Mouse (Mus musculus): Measurements from ENCODE around the gene Svep1. TPM values are rescaled to one million over a fixed set of nuclear protein-coding genes. Genes with fewer than 3 reads are reported as not detected.
A peak's percentile ranks its signal among the peaks of the same experiment; 100 is the strongest.

Svep1 gene
- total RNA-seq (2014; fragmentation: Nextera tagmentation): not detected in 2 replicates
- total RNA-seq (2017): not detected in 2 replicates

GRCm38 (mm10) chr4:58206115-58206945, at the start of gene Svep1:
TSS of gene Svep1 (minus strand) at chr4:58206859.
- no peak for ATAC-seq (replicated peaks; ENCODE audit: low FRiP score, low TSS enrichment, poor library complexity, severe bottlenecking)

GRCm38 (mm10) chr4:58253410-58253809, 46.8 kb upstream of the Svep1 start:
- no peak for ATAC-seq (replicated peaks; ENCODE audit: low FRiP score, low TSS enrichment, poor library complexity, severe bottlenecking)

GRCm38 (mm10) chr4:58252381-58252780, 45.7 kb upstream of the Svep1 start:
- no peak for ATAC-seq (replicated peaks; ENCODE audit: low FRiP score, low TSS enrichment, poor library complexity, severe bottlenecking)

DNA sequence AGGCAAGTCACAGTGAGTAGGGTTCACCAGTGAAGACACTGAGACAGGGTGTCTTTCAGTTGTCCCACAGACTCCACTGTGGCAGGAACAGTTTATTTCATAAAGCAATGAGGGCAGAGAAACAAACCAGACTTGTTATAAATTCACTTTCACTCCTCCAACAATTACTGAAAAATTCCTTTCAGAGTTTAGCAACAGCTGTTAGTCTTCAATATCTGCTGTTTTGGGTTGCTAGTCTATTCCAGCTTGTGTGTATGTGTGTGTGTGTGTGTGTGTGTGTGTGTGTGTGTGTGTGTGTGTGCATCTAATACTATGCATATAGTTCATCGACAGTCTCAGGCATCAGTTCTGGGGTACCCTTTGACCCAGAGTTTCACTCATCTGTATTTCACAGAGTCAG, 38.9 kb upstream of the Svep1 start:
- ATAC-seq (replicated peaks; ENCODE audit: low FRiP score, low TSS enrichment, poor library complexity, severe bottlenecking): no peak

DNA sequence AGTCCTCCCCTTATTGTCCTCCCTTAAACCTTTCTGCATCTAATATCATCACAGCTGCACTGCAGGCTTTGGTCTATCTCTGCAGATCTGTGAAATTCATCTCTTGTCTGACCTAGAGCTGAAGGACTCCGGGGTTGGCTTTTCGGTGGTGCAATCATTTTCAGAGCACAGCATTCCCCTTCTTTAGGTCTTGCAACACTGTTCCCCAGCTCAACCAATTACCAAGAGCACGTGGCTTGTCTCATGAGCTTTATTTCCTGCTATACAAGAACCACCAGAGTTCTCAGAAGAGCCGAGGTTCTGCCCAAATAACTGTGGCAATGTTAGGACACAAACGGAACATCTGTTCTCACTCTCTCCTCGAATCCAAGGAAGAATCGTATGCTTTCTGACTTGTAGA, 33.8 kb upstream of the Svep1 start:
- ATAC-seq (replicated peaks; ENCODE audit: low FRiP score, low TSS enrichment, poor library complexity, severe bottlenecking): no peak

DNA sequence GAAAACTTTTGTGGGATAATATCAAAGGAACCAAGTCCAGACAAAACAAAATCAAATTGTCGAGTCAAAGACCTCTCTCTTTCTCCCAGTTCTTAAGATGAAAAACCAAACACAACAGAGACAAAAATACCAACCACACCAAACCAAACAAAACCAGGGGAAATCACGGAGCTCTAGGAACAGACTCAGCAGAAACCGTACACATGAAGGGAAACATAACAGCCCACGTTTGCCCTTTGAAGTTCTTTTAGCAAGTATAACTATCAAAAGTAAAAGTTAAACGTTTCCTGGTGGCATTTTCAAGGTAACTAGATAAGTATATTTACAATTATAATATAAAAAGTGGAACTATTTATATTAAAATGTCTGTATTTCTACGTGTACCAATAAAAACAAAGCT, 29.2 kb upstream of the Svep1 start:
- ATAC-seq (replicated peaks; ENCODE audit: low FRiP score, low TSS enrichment, poor library complexity, severe bottlenecking): no peak

DNA sequence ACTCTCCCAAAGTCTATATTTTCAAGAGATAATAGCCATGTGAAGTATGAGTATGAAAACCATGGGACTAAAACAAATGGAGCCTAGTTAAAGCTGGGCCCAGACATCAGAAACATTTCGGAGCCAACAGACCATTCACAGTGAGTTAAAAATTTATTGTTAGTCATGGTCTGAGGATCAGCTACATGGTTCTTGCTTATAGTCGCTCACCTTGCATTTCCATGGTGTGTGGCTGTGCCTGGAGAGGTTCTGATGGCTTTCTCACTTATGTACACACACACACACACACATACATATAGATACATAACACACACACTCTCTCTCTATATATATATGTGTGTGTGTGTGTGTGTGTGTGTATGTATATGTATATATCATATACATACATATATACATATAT, 16.8 kb upstream of the Svep1 start:
- ATAC-seq (replicated peaks; ENCODE audit: low FRiP score, low TSS enrichment, poor library complexity, severe bottlenecking): no peak

- ATAC-seq (replicated peaks; ENCODE audit: low FRiP score, low TSS enrichment, poor library complexity, severe bottlenecking): peak; percentile 98
Observed at GRCm38 (mm10) chr4:58211374-58211773, 4.7 kb upstream of the Svep1 start.

DNA sequence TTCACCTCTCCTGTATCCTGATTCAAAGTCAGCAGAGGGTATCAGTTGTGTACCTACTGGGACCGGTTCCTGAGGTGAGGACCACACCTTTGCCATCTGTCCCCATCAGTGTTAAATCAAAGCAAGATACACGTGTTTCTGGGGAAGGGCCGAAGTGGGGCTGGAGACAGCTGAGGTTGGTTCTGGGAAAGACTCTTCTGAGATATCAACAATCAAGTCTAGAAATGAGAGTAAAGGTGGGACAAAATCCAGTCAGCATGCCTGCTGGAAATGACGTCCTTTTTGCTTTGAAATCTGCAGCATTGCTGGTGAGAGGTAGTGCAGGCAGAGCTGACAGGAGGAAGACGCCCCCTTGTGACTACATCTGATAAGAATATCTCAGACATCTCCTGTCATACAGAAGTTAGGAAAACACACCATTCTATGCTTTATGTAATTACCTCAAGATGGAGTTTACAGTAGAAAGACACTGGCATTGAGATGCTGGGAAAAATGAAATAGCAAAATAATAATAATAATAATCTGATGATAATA, 4.0 kb upstream of the Svep1 start:
- ATAC-seq (replicated peaks; ENCODE audit: low FRiP score, low TSS enrichment, poor library complexity, severe bottlenecking): no peak

- no peak for ATAC-seq (replicated peaks; ENCODE audit: low FRiP score, low TSS enrichment, poor library complexity, severe bottlenecking)
Observed at GRCm38 (mm10) chr4:58205750-58206114, 927 bp downstream of the Svep1 start.

GRCm38 (mm10) chr4:58201703-58202102, 5.0 kb downstream of the Svep1 start:
- no peak for ATAC-seq (replicated peaks; ENCODE audit: low FRiP score, low TSS enrichment, poor library complexity, severe bottlenecking)

GRCm38 (mm10) chr4:58200826-58201225, 5.8 kb downstream of the Svep1 start:
- ATAC-seq (replicated peaks; ENCODE audit: low FRiP score, low TSS enrichment, poor library complexity, severe bottlenecking): no peak

- ATAC-seq (replicated peaks; ENCODE audit: low FRiP score, low TSS enrichment, poor library complexity, severe bottlenecking): no peak
Observed at GRCm38 (mm10) chr4:58197230-58197629, 9.4 kb downstream of the Svep1 start.

DNA sequence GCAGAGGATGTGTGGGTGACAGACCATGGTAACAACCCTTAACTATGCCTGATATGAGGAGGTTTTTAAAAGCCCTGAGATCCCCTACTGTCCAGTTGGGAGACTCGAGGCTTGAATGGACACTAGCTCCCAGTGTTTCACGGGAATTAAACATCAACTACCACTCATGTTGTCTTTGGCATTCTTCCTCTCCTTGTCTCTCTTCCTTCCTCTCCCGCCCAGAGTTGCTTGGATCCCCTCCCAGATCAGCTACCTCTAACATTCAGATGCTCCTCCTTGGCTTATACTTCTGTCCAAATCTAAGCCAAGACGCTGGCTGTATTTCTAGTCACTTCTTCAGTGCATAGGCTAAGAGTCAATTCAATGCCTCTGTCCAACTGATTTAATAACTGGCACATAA, 9.9 kb downstream of the Svep1 start:
- no peak for ATAC-seq (replicated peaks; ENCODE audit: low FRiP score, low TSS enrichment, poor library complexity, severe bottlenecking)

DNA sequence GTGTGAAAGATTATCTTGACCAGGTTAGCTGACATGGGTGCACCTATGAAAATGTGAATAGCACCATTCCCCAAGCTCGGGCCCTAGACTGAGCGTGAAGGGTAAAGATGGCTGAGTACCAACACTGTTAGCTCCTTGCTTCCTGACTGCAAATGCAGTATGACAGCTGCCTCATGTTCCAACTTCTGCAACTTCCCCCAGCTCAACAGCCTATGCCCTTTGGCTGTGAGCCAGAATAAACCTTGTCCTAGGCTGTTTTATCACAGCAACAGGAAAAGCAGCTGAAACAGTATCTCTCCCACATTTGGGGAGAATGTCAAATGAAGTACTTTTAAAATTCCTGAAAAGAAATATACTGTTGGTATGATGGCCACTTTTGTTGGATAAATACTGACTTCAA, 10.7 kb downstream of the Svep1 start:
- no peak for ATAC-seq (replicated peaks; ENCODE audit: low FRiP score, low TSS enrichment, poor library complexity, severe bottlenecking)

DNA sequence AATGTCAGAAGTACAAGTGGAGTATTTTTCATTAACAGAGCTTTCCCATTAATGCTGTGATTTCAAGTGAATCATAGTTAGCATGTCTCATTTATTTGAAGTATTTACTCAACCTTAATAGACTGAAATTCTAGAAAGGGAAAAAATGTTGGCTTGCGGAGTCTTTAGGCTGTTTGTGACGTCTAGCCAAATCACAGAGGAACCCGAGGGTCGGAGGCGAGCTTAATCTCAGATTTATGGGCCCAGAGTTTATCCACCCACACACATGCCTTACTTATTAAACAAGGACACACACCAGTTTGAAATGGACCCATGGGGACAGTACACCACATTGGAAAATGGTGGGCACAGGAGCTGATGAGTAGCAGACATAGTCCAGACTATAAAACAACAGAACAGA, 17.4 kb downstream of the Svep1 start:
- no peak for ATAC-seq (replicated peaks; ENCODE audit: low FRiP score, low TSS enrichment, poor library complexity, severe bottlenecking)

- no peak for ATAC-seq (replicated peaks; ENCODE audit: low FRiP score, low TSS enrichment, poor library complexity, severe bottlenecking)
Observed at GRCm38 (mm10) chr4:58185401-58185800, 21.3 kb downstream of the Svep1 start.

DNA sequence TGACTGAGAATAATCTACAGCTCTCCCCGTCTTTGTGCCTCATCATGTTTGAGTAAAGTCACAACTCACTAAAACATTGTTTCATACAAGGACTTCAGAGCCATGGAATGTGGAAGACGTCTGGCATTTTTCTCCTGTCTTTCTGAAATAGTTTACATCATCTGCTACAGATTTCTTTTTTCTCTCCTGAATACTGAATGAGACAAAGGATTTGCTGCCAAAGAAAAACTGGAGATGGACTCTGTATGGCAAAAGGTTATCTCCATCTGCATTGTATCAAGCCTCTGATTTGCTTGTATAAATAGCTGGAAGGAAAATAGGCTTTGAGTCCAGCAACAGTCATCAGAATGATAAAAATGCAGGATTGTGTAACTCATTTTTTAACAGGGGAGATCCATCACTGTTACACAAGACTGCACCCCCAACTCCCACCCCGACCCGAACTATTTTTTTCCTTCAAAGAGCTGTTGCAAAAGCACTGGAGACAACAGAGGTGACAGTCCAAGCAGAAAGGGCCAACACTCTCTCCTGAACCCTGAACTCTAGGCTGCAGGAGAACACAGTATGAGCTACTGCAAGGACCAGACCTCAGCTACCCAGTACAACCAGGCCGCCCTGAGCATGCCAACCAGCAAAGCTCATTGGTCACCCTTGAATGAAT, 21.8 kb downstream of the Svep1 start:
- no peak for ATAC-seq (replicated peaks; ENCODE audit: low FRiP score, low TSS enrichment, poor library complexity, severe bottlenecking)

DNA sequence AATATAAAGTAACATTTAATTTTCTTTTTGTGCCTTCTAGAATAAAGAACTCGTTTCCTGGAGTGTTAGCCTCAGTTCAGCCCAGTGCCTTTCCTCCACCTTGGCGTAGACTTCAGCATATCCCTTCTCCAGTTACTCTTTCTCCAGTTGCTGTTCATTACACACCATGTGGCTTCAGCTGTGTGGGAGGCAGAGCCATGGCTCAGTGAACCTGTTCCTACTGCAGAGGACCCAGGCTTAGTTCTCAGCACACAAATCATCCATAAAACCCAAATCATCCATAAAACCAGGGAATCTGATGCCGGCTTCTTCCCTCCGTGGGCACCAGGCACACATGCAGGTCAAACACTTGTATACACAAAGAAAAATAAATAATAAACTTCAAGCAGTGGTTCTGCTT, 22.8 kb downstream of the Svep1 start:
- ATAC-seq (replicated peaks; ENCODE audit: low FRiP score, low TSS enrichment, poor library complexity, severe bottlenecking): no peak

DNA sequence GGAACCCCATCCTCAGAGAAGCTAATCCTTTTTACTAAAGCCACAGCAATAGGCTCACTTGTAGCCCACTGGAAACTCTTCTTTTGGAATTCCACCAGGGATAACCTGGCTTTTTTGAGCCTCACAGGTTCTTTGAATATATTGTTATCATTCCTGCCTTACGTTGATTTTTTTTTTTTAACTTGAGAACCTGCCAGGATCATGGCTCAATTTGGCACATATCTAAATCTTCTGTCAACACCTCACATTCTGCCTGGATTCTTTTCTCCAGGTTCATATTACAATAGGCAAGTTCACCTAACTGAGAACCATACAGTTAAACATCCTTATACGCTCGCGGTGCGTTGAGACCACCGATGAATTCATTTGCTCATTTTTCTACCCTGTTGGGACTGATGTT, 28.2 kb downstream of the Svep1 start:
- ATAC-seq (replicated peaks; ENCODE audit: low FRiP score, low TSS enrichment, poor library complexity, severe bottlenecking): no peak

GRCm38 (mm10) chr4:58177256-58177655, 29.4 kb downstream of the Svep1 start:
- no peak for ATAC-seq (replicated peaks; ENCODE audit: low FRiP score, low TSS enrichment, poor library complexity, severe bottlenecking)
